Mouse (Mus musculus) gastrocnemius, postnatal 10 days (tissue): ENCODE results near the gene Wasf2. TPM values are rescaled to one million over a fixed set of nuclear protein-coding genes. Genes with fewer than 3 reads are reported as not detected.
A peak's percentile ranks its signal among the peaks of the same experiment; 100 is the strongest.

Experiments used
- DNase-seq: peaks from one replicate; pipeline ENCODE4 v3.0.0; 2021; ENCODE audit warnings: mixed read lengths
- total RNA-seq, 2 experiments: library from RNA; stranded (reverse); gene quantifications; 2 replicates each; pipeline ENCODE4 v1.2.3; 2021

The Wasf2 gene
- total RNA-seq, 2 experiments from 2014 or later: 73.1 to 88.7 TPM

- DNase-seq: no peak
Measured at GRCm38 (mm10) chr4:133175998-133176760, 45.9 kb downstream of the Wasf2 start.

GRCm38 (mm10) chr4:133176761-133177403 is 46.6 kb downstream of the Wasf2 start:
- no peak for DNase-seq

- DNase-seq: no peak
Measured at GRCm38 (mm10) chr4:133178305-133178704, 48.0 kb downstream of the Wasf2 start.

- DNase-seq: no peak
Measured at GRCm38 (mm10) chr4:133179258-133179657, 49.0 kb downstream of the Wasf2 start.

GRCm38 (mm10) chr4:133182439-133183033 is 52.2 kb downstream of the Wasf2 start:
- DNase-seq: no peak

GRCm38 (mm10) chr4:133184031-133184897 is 54.0 kb downstream of the Wasf2 start:
- no peak for DNase-seq

- DNase-seq: peak; percentile 54
Measured at GRCm38 (mm10) chr4:133184898-133185665, 54.8 kb downstream of the Wasf2 start.

GRCm38 (mm10) chr4:133185893-133186292 is 55.6 kb downstream of the Wasf2 start:
- no peak for DNase-seq

GRCm38 (mm10) chr4:133186856-133187255 is 56.6 kb downstream of the Wasf2 start:
- DNase-seq: no peak

- DNase-seq: no peak
Measured at GRCm38 (mm10) chr4:133189396-133189795, 59.1 kb downstream of the Wasf2 start.

GRCm38 (mm10) chr4:133194482-133194881 is 64.2 kb downstream of the Wasf2 start:
- DNase-seq: no peak

GRCm38 (mm10) chr4:133195014-133195413 is 64.7 kb downstream of the Wasf2 start:
- DNase-seq: no peak

GRCm38 (mm10) chr4:133196136-133196535 is 65.8 kb downstream of the Wasf2 start:
- no peak for DNase-seq

- no peak for DNase-seq
Measured at GRCm38 (mm10) chr4:133196852-133197251, 66.5 kb downstream of the Wasf2 start.

- DNase-seq: no peak
Measured at GRCm38 (mm10) chr4:133197355-133197754, 67.0 kb downstream of the Wasf2 start.

GRCm38 (mm10) chr4:133197801-133198286 is 67.5 kb downstream of the Wasf2 start:
- DNase-seq: no peak

GRCm38 (mm10) chr4:133198337-133199180 is 68.3 kb downstream of the Wasf2 start:
- no peak for DNase-seq

- DNase-seq: no peak
Measured at GRCm38 (mm10) chr4:133199743-133200142, 69.4 kb downstream of the Wasf2 start.

GRCm38 (mm10) chr4:133200343-133200742 is 70.0 kb downstream of the Wasf2 start:
- peak; percentile 54 for DNase-seq

- DNase-seq: peak; percentile 70
Measured at GRCm38 (mm10) chr4:133201006-133201771, 70.9 kb downstream of the Wasf2 start.
